Mouse (Mus musculus) testis, adult 2 months (tissue): ENCODE measurements around the gene Elfn2. TPM values are rescaled to one million over a fixed set of nuclear protein-coding genes. Genes with fewer than 3 reads are reported as not detected.

Experiments
- H3K27ac ChIP-seq: fragments of 200-500 bp; 2 replicates; pipeline ENCODE4 v1.5.1; 2012; ENCODE audit warnings: low read depth, low read length; ENCODE audit not compliant: control insufficient read depth, insufficient read depth
- H3K27me3 ChIP-seq: fragments of 200-500 bp; 2 replicates; pipeline ENCODE4 v1.6.1; 2012; ENCODE audit warnings: mild to moderate bottlenecking, low read length, moderate library complexity; ENCODE audit not compliant: control insufficient read depth, insufficient read depth
- H3K36me3 ChIP-seq: fragments of 200-500 bp; 2 replicates; pipeline ENCODE4 v1.6.1; 2012; ENCODE audit warnings: mild to moderate bottlenecking, low read length; ENCODE audit not compliant: control insufficient read depth, insufficient read depth
- H3K4me1 ChIP-seq: fragments of 200-500 bp; 2 replicates; pipeline ENCODE4 v1.6.1; 2012; ENCODE audit warnings: low read length; ENCODE audit not compliant: control insufficient read depth, insufficient read depth
- H3K4me3 ChIP-seq: fragments of 200-500 bp; 2 replicates; pipeline ENCODE4 v1.5.1; 2012; ENCODE audit warnings: low read depth, mild to moderate bottlenecking, low read length, moderate library complexity, mixed read lengths; ENCODE audit not compliant: control insufficient read depth
- CTCF ChIP-seq: fragments of 200-500 bp; IDR thresholded peaks from 2 replicates; pipeline ENCODE4 v1.5.1; 2012; ENCODE audit warnings: low read depth, mild to moderate bottlenecking, inconsistent platforms, low read length, moderate library complexity; ENCODE audit not compliant: control insufficient read depth, insufficient read depth, insufficient replicate concordance
- POLR2A ChIP-seq: fragments of 200-500 bp; IDR thresholded peaks from 2 replicates; pipeline ENCODE4 v1.6.1; 2012; ENCODE audit warnings: low read depth, mild to moderate bottlenecking, inconsistent platforms, low read length, moderate library complexity; ENCODE audit not compliant: control insufficient read depth
- polyA plus RNA-seq: library from polyadenylated mRNA; depleted of rRNA; stranded (reverse); fragments of >200 nt; gene quantifications from 2 replicates; pipeline ENCODE4 v1.2.3, GENCODE M21; 2012; rRNA removed

The Elfn2 gene
- polyA plus RNA-seq: 6.7 and 6.9 TPM in 2 replicates

DNA sequence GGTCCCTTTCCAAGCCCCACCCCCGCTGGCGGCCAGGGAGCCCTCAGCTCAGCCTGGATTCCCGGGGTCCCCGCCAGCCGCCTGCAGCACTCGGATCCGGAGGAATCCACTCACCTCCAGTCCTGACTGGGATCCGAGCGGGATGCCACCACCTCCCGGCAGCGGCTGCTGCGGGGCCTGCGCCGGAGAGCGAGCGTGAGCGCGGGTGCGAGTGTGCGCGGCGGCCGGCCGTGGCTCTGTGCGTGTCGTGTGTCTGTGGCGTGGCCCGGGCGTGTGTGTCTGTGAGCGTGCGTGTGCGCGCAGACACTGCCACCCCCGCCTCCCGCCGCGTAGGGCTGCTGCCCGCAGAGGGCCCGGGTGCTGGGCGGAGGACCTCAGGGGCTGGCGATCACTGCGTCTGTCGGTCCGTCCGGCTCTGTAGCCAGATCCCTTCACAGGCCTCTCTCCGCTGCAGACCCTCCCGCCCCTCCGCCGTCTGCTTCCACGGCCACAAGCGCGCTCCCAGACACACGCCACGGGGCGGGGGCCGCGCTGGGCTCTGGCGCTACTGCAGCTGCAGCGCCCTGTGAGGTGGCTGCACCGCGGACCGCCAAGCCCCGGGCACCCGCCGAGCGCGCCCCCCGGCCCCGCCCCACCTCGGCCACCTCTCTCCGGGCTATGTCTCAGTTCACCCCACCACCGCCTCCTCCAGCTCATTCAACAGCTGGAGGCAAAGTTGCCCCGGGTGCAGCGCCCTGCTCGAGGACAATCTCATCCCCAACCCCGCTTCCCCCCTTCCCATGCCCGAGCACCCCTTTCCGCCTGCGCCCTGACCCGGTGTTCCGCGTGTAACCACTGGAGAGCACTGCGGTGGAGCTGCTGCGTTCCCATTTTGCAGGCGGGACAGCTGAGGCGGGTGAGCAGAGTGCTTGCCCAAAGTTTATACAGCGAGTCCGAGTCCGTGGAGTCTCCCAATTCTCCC, at the start of gene Elfn2:
Gene Elfn2 (minus strand): TSS at position 482 of the 961 bp plus-strand sequence.
- peak within 1 kb of the TSS; percentile 45 for H3K4me3 ChIP-seq
- H3K27me3 ChIP-seq: no peaks in the 10 kb centered on the region
- H3K27ac ChIP-seq: no peak within 1 kb of the TSS
- peaks cover 11% of the 10 kb centered on the region for H3K4me1 ChIP-seq
- H3K36me3 ChIP-seq: no peaks in the 10 kb centered on the region
- no peak for TF ChIP-seq CTCF

DNA sequence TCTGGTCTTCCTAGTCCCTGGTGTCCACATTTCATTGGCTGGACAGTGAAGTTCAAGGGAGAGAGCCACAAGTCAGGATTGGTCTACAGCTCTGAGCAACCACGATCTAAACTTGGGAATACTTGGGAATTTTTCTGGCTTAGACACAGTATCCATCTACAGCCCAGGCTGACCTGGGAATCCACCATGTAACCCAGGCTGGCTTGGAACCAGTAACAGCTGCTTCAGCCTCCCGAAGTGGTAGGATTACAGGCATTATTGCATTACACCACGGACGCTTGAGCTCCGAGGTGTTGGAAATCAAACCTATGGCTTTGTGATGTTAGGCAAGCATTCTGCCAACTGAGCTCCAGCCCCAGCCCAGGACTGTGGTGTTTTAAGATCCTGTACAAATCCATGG, 45.1 kb upstream of the Elfn2 start:
- TF ChIP-seq CTCF: no peak
- TF ChIP-seq POLR2A: no peak
- peaks cover 7% of the 10 kb centered on the region; the same call in 1 of the 2 replicates for H3K4me1 ChIP-seq
- no peak overlapping the region for H3K27ac ChIP-seq
- H3K4me3 ChIP-seq: no peak overlapping the region
- H3K27me3 ChIP-seq: no peaks in the 10 kb centered on the region
- no peaks in the 10 kb centered on the region for H3K36me3 ChIP-seq

DNA sequence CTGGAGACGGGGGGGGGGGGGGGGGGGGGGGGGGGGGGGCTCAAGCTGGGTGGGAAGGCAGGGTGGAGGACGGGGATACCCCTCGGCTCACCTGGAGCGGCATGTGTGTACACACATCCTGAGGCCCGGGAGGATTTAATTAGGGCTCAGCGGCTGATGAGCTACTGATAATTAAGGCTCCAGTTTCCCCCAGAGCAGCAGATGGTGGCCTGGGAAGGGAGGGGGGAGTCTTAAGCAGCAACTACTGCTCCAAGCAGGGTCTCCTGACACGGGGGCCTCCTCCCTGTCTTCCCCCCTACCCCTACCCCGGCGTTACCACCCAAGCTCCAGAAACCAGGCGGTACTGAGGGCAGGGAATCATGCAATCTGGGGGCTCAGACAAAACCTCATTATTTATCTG, 44.6 kb upstream of the Elfn2 start:
- H3K4me3 ChIP-seq: no peak overlapping the region
- no peak for TF ChIP-seq CTCF
- TF ChIP-seq POLR2A: no peak
- H3K4me1 ChIP-seq: peaks cover 7% of the 10 kb centered on the region; the same call in 1 of the 2 replicates
- no peaks in the 10 kb centered on the region for H3K36me3 ChIP-seq
- H3K27me3 ChIP-seq: no peaks in the 10 kb centered on the region
- H3K27ac ChIP-seq: no peak overlapping the region

DNA sequence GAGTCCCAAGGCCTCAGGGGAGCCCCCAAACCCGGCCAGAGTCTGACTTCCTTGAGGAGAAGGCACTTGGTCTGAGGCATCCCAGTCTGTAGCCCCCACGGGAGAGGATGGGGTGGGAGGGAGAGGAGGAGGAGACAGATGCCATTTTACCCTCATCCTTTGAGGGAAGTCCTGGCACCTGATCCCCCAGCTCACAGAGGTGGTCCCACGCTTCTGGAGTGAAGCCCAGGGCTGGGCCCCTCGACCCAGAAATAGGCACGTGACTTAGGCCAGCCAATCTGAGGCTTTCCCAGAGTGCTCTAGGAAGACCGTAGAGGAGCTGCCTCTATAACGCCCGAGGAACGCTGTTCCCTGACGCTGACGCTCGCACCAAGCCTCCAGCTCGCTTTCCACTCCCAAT, 42.5 kb upstream of the Elfn2 start:
- Histone ChIP-seq H3K27me3 (no peaks in the 10 kb centered on the region), H3K36me3 (no peaks in the 10 kb centered on the region), H3K4me1 (peaks cover 7% of the 10 kb centered on the region), H3K27ac (no peak overlapping the region), H3K4me3 (no peak overlapping the region)
- no peak for TF ChIP-seq CTCF
- TF ChIP-seq POLR2A: 0 out of 2 replicates have a peak, but pooled peaks have one; percentile 14

DNA sequence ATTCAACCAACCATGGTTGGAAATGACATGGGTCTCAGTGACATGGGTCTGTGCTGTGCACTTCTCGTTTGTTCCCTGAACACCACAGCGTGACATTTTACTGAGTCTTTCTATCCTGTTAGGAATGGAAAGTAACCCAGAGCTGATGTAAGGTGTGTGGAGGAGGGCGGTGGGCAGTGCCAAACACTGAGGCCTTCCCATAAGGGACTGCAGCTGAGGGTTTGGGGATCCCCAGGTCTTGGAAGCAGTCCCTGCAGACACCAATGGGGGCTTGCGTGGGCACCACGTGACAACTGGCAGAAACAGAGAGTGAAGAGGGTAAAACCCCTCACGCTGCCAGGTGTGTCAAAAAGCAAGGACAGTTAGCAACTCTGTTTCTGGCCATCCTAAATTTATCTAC, 39.6 kb upstream of the Elfn2 start:
- no peak for TF ChIP-seq POLR2A
- no peak for TF ChIP-seq CTCF
- Histone ChIP-seq H3K36me3 (no peaks in the 10 kb centered on the region), H3K27ac (no peak overlapping the region), H3K4me3 (no peak overlapping the region), H3K4me1 (peaks cover 7% of the 10 kb centered on the region), H3K27me3 (no peaks in the 10 kb centered on the region)

DNA sequence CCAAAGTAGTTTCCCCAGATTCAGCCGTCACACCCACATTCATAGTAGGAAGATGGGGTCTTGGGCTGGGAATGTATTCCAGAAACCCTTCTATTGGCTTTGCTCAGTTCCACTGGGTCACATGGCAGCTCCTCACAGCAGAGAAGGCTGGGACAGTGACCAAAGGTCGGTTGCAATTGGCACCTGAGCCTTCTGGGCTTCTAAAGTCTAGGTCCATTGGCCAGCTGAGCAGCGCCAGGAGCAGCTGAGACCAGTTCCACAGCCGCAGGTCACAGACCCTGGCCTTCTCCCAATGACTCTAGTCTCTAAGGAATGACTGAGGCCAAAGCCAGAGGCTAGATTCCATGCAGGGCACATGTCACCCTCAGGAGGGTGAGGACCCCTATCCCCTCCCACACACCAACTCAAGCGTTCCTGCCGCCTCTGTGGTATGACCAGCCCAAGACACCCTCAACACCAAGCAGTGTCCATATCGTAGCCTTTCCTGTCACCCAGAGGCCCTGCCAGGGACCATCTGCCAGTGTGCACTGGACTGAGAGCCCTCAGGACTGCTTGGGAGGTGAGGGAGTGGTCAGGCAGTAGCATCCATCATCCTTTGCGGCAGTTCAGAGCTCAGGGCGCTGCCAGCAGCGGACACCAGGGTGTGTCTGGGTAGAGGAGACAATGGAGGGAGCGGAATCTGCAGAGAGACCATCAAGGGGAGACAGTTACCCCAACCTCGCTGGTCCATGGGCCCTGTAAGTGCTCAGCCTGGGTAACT, 37.6 kb upstream of the Elfn2 start:
- Histone ChIP-seq H3K4me1 (peaks cover 4% of the 10 kb centered on the region), H3K4me3 (no peak overlapping the region), H3K27me3 (no peaks in the 10 kb centered on the region), H3K27ac (no peak overlapping the region), H3K36me3 (no peaks in the 10 kb centered on the region)
- TF ChIP-seq CTCF: no peak
- TF ChIP-seq POLR2A: no peak

DNA sequence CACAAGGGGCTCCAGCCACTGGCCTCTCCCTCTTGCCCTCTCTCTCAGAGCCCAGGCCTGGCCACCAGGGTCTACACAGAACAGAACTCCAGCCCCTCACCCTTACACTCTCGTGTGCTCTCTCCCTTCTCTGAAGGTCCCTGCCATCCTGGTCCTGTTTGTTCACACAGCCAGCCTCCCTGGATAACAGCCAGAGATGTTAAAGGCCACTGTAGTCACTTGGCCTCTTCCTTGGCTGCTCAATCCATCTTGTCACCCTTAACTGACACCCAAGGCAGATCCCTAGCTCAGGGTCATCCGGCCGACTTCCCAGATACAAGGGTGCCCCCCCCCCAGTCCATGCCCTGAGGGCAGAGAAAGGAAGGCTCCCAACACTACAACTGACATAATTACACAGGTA, 36.7 kb upstream of the Elfn2 start:
- no peaks in the 10 kb centered on the region; the same call in 1 of the 2 replicates for H3K4me1 ChIP-seq
- no peak overlapping the region for H3K4me3 ChIP-seq
- H3K36me3 ChIP-seq: no peaks in the 10 kb centered on the region
- no peak overlapping the region for H3K27ac ChIP-seq
- no peaks in the 10 kb centered on the region for H3K27me3 ChIP-seq
- no peak for TF ChIP-seq POLR2A
- TF ChIP-seq CTCF: no peak
